Mouse (Mus musculus): Measurements from ENCODE around the gene Pcgf3.

GRCm38 (mm10) chr5:108501573-108501972 lies 40.5 kb downstream of the Pcgf3 start:
- no peak for TF ChIP-seq CTCF (IDR thresholded peaks at IDR 0.05; ENCODE audit: low read depth)
- TF ChIP-seq EP300 (optimal IDR thresholded peaks at IDR 0.05): no peak
